Mouse (Mus musculus) cerebellum, postnatal 14 days (tissue): ENCODE data around the gene Pcdh15.
A peak's percentile ranks its signal among the peaks of the same experiment; 100 is the strongest.

ENCODE experiments used
- DNase-seq, 2 experiments: peaks; one replicate each; pipeline ENCODE4 v3.0.0; 2021; ENCODE audit warnings: mixed read lengths in 2 of 2

Gene Pcdh15

GRCm38 (mm10) chr10:73098966-73099845, at the start of gene Pcdh15:
Gene Pcdh15, plus strand, starts transcription at chr10:73099342.
- peak; percentile 27 to 42 for DNase-seq

- no peak for DNase-seq
These were observed 47.1 kb upstream of the Pcdh15 start for GRCm38 (mm10) chr10:73052074-73052473.

- peak; percentile 3 to 17 for DNase-seq
These were observed 39.4 kb upstream of the Pcdh15 start for GRCm38 (mm10) chr10:73059726-73060230.

- no peak for DNase-seq
These were observed 12.4 kb upstream of the Pcdh15 start for GRCm38 (mm10) chr10:73086703-73087102.

GRCm38 (mm10) chr10:73096531-73097135, 2.5 kb upstream of the Pcdh15 start:
- DNase-seq: peak; percentile 76 to 81

- peak; percentile 60 to 62 for DNase-seq
These were observed 2.0 kb upstream of the Pcdh15 start for GRCm38 (mm10) chr10:73097176-73097575.

GRCm38 (mm10) chr10:73097979-73098378, 1.2 kb upstream of the Pcdh15 start:
- DNase-seq: peak; percentile 91 to 93

- peak; percentile 12 to 25 for DNase-seq
These were observed 702 bp downstream of the Pcdh15 start for GRCm38 (mm10) chr10:73099846-73100241.

GRCm38 (mm10) chr10:73103383-73103994, 4.3 kb downstream of the Pcdh15 start:
- peak; percentile 15 to 43 for DNase-seq

GRCm38 (mm10) chr10:73105893-73106292, 6.8 kb downstream of the Pcdh15 start:
- DNase-seq: peak; percentile 54 to 76

GRCm38 (mm10) chr10:73137985-73138384, 38.8 kb downstream of the Pcdh15 start:
- no peak for DNase-seq

GRCm38 (mm10) chr10:73147543-73147942, 48.4 kb downstream of the Pcdh15 start:
- no peak for DNase-seq

- no peak for DNase-seq
These were observed 48.8 kb downstream of the Pcdh15 start for GRCm38 (mm10) chr10:73147978-73148377.

GRCm38 (mm10) chr10:73154544-73154943, 55.4 kb downstream of the Pcdh15 start:
- DNase-seq: no peak

GRCm38 (mm10) chr10:73161757-73162156, 62.6 kb downstream of the Pcdh15 start:
- no peak for DNase-seq

- DNase-seq: no peak
These were observed 116.9 kb downstream of the Pcdh15 start for GRCm38 (mm10) chr10:73216001-73216400.

- no peak for DNase-seq
These were observed 143.2 kb downstream of the Pcdh15 start for GRCm38 (mm10) chr10:73242294-73242693.

- DNase-seq: no peak
These were observed 181.3 kb downstream of the Pcdh15 start for GRCm38 (mm10) chr10:73280438-73280837.

GRCm38 (mm10) chr10:73296456-73296855, 197.3 kb downstream of the Pcdh15 start:
- peak; percentile 64 to 78 for DNase-seq

- DNase-seq: peak; percentile 46 to 53
These were observed 202.8 kb downstream of the Pcdh15 start for GRCm38 (mm10) chr10:73301951-73302350.

GRCm38 (mm10) chr10:73306677-73307076, 207.5 kb downstream of the Pcdh15 start:
- no peak for DNase-seq

- no peak for DNase-seq
These were observed 227.7 kb downstream of the Pcdh15 start for GRCm38 (mm10) chr10:73326861-73327260.

- no peak for DNase-seq
These were observed 234.3 kb downstream of the Pcdh15 start for GRCm38 (mm10) chr10:73333426-73333825.
